Mouse (Mus musculus) kidney, adult 2 months (tissue): Measurements from ENCODE around the gene 2210011C24Rik.

Source experiments
- CTCF ChIP-seq: fragments of 200-500 bp; conservative IDR thresholded peaks from 2 replicates; pipeline ENCODE4 v1.5.1; 2011; ENCODE audit warnings: low read depth, mild to moderate bottlenecking, control low read depth, low read length, moderate library complexity, mixed read lengths; ENCODE audit not compliant: insufficient read depth, insufficient read length
- POLR2A ChIP-seq: fragments of 200-500 bp; IDR thresholded peaks from one replicate; pipeline ENCODE4 v1.6.1; 2011; ENCODE audit warnings: low read depth, low read length, control low read depth

GRCm38 (mm10) chr8:84021569-84021968, 9.6 kb upstream of the 2210011C24Rik start:
- no peak for TF ChIP-seq POLR2A
- no peak for TF ChIP-seq CTCF
